Mouse (Mus musculus): ENCODE measurements around the gene Ccdc186.

Gene Ccdc186

GRCm38 (mm10) chr19:56821798-56822447, at the start of gene Ccdc186:
TSS of gene Ccdc186 (minus strand) at chr19:56822190.
- peak; percentile 95 for ATAC-seq (ENCODE audit: low TSS enrichment)

GRCm38 (mm10) chr19:56867701-56868100, 45.7 kb upstream of the Ccdc186 start:
- no peak for ATAC-seq (ENCODE audit: low TSS enrichment)

- no peak for ATAC-seq (ENCODE audit: low TSS enrichment)
These were observed 34.5 kb upstream of the Ccdc186 start for GRCm38 (mm10) chr19:56856455-56856854.

GRCm38 (mm10) chr19:56852590-56852989, 30.6 kb upstream of the Ccdc186 start:
- ATAC-seq (ENCODE audit: low TSS enrichment): no peak

- ATAC-seq (ENCODE audit: low TSS enrichment): no peak
These were observed 21.0 kb upstream of the Ccdc186 start for GRCm38 (mm10) chr19:56842974-56843373.

GRCm38 (mm10) chr19:56838942-56839706, 17.1 kb upstream of the Ccdc186 start:
- no peak for ATAC-seq (ENCODE audit: low TSS enrichment)

GRCm38 (mm10) chr19:56835340-56835739, 13.3 kb upstream of the Ccdc186 start:
- no peak for ATAC-seq (ENCODE audit: low TSS enrichment)

- no peak for ATAC-seq (ENCODE audit: low TSS enrichment)
These were observed 8.2 kb upstream of the Ccdc186 start for GRCm38 (mm10) chr19:56830163-56830562.

GRCm38 (mm10) chr19:56829267-56829666, 7.3 kb upstream of the Ccdc186 start:
- no peak for ATAC-seq (ENCODE audit: low TSS enrichment)

GRCm38 (mm10) chr19:56828305-56828704, 6.3 kb upstream of the Ccdc186 start:
- ATAC-seq (ENCODE audit: low TSS enrichment): no peak

- ATAC-seq (ENCODE audit: low TSS enrichment): no peak
These were observed 4.1 kb upstream of the Ccdc186 start, which contains the start of gene Tdrd1 for GRCm38 (mm10) chr19:56826047-56826631. TSS of gene Tdrd1 (plus strand) at chr19:56826209.

- peak; percentile 26; the same call in 1 of the 2 replicates for ATAC-seq (ENCODE audit: low TSS enrichment)
These were observed 452 bp upstream of the Ccdc186 start for GRCm38 (mm10) chr19:56822448-56822836.

GRCm38 (mm10) chr19:56821040-56821797, 771 bp downstream of the Ccdc186 start:
- ATAC-seq (ENCODE audit: low TSS enrichment): no peak

- peak; percentile 9; the same call in 1 of the 2 replicates for ATAC-seq (ENCODE audit: low TSS enrichment)
These were observed 4.0 kb downstream of the Ccdc186 start for GRCm38 (mm10) chr19:56817851-56818526.

- ATAC-seq (ENCODE audit: low TSS enrichment): no peak
These were observed 8.6 kb downstream of the Ccdc186 start for GRCm38 (mm10) chr19:56813360-56813759.

- ATAC-seq (ENCODE audit: low TSS enrichment): no peak
These were observed 10.4 kb downstream of the Ccdc186 start for GRCm38 (mm10) chr19:56811590-56811989.

GRCm38 (mm10) chr19:56810641-56811146, 11.3 kb downstream of the Ccdc186 start:
- no peak for ATAC-seq (ENCODE audit: low TSS enrichment)

- no peak for ATAC-seq (ENCODE audit: low TSS enrichment)
These were observed 13.2 kb downstream of the Ccdc186 start for GRCm38 (mm10) chr19:56808771-56809170.

GRCm38 (mm10) chr19:56807122-56807521, 14.9 kb downstream of the Ccdc186 start:
- no peak for ATAC-seq (ENCODE audit: low TSS enrichment)

- no peak for ATAC-seq (ENCODE audit: low TSS enrichment)
These were observed 16.6 kb downstream of the Ccdc186 start for GRCm38 (mm10) chr19:56805366-56805765.

- ATAC-seq (ENCODE audit: low TSS enrichment): no peak
These were observed 19.6 kb downstream of the Ccdc186 start for GRCm38 (mm10) chr19:56802352-56802746.

Measured in frontal cortex, adult (tissue).